Mouse (Mus musculus) neural tube, embryonic 12.5 days (tissue): ENCODE measurements around the gene Shroom2. TPM values are rescaled to one million over a fixed set of nuclear protein-coding genes. Genes with fewer than 3 reads are reported as not detected.
A peak's percentile ranks its signal among the peaks of the same experiment; 100 is the strongest.

ENCODE experiments used
- ATAC-seq: fragments of 200-750 bp; cut with Nextera tagmentation; 2 replicates; pipeline ENCODE4 v1.8.0; 2017; ENCODE audit warnings: low read depth, mild to moderate bottlenecking, moderate TSS enrichment, moderate library complexity; ENCODE audit not compliant: low FRiP score
- H3K27ac ChIP-seq: fragments of 300-500 bp; sonication (generic); 2 replicates; pipeline ENCODE4 v1.5.1; 2016
- H3K27me3 ChIP-seq: fragments of 300-500 bp; sonication (generic); replicated peaks from 2 replicates; pipeline ENCODE4 v1.6.1; 2016; ENCODE audit warnings: mild to moderate bottlenecking
- H3K36me3 ChIP-seq: fragments of 300-500 bp; sonication (generic); 2 replicates; pipeline ENCODE4 v1.6.1; 2016; ENCODE audit warnings: mild to moderate bottlenecking
- H3K4me1 ChIP-seq: fragments of 300-500 bp; sonication (generic); 2 replicates; pipeline ENCODE4 v1.6.1; 2016
- H3K4me2 ChIP-seq: fragments of 300-500 bp; sonication (generic); replicated peaks from 2 replicates; pipeline ENCODE4 v1.6.1; 2016; ENCODE audit warnings: mild to moderate bottlenecking
- H3K4me3 ChIP-seq: fragments of 300-500 bp; sonication (generic); 2 replicates; pipeline ENCODE4 v1.5.1; 2016
- H3K9ac ChIP-seq: fragments of 300-500 bp; sonication (generic); 2 replicates; pipeline ENCODE4 v1.6.1; 2016; ENCODE audit warnings: mild to moderate bottlenecking
- H3K9me3 ChIP-seq: fragments of 300-500 bp; sonication (generic); 2 replicates; pipeline ENCODE4 v1.6.1; 2016; ENCODE audit warnings: mild to moderate bottlenecking
- WGBS: fragments of 180-500 bp; shearing (Covaris S2); methylation state at CpG from one replicate; pipeline ENCODE4 v1.1.7; 2016; 5-methylcytosine and 5-hydroxymethylcytosine counted together
- polyA plus RNA-seq: library from polyadenylated mRNA; unstranded; fragments of >200 nt; fragmentation: Nextera tagmentation; extraction: Ambion mirVana; gene quantifications from 2 replicates; pipeline ENCODE4 v1.2.1, GENCODE M21; 2016

Shroom2 gene
- polyA plus RNA-seq, 1 experiment from 2014 or later, result 27.4 TPM

DNA sequence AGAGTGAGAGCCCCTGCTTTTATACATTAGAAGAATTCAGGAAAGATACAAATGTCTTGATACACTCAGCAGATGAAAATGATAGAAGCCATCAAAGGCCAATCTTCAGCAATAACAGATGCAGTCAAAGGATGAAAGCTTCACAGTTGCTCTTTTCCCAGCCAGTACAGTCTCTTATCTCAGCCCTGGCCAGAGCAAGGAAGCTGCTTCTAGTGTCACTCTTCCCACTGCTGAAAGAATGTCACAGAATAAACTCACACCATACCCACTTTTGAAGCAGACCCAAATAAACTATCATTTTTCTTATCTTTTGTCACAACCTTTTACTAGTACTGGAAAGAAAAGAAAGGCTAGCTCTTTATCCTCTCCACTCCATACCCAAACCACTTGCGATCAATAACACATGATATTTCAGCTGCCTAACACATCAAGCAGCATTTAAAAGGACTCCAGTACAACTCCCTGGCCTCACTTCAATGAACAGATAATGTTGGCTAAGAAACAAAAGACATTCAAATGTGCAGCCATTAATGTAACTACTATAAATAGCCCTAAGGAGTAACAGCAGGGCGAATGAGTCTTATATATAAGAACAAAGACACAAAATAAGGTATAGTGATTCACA is 90.0 kb downstream of the Shroom2 start:
- WGBS, result 78% methylated on average over 2 of the region's 2 CpGs
- no peak overlapping the region for H3K9ac ChIP-seq
- H3K27ac ChIP-seq, result no peak overlapping the region
- no peak for ATAC-seq
- no peak overlapping the region for H3K4me2 ChIP-seq
- no peaks in the 10 kb centered on the region for H3K27me3 ChIP-seq
- H3K9me3 ChIP-seq, result no peaks in the 10 kb centered on the region
- no peak overlapping the region for H3K4me3 ChIP-seq
- H3K4me1 ChIP-seq, result no peaks in the 10 kb centered on the region
- no peaks in the 10 kb centered on the region for H3K36me3 ChIP-seq

DNA sequence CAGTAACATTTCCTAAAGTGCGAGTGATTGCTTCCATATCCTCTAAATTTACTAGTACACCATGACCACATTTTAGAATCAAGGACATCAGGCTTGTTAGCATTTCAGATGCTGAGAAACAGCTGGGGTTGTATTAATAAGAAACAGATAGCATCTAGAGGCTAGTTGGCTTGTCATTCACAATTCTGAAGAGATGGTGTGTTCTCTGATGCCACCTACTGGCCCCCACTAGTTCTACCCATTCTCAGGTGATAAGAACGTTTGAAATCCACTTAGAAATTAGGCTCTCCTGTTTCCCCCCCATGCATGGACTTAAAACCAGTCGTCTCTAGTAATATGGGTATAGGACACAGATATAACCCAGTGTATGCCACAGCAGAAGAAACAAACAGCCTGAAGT is 92.9 kb downstream of the Shroom2 start:
- Histone ChIP-seq H3K4me3 (no peak overlapping the region), H3K27me3 (no peaks in the 10 kb centered on the region), H3K27ac (no peak overlapping the region), H3K4me1 (no peaks in the 10 kb centered on the region), H3K9me3 (no peaks in the 10 kb centered on the region), H3K4me2 (no peak overlapping the region), H3K36me3 (no peaks in the 10 kb centered on the region), H3K9ac (no peak overlapping the region)
- WGBS, result 60% methylated on average over 3 of the region's 3 CpGs
- ATAC-seq, result no peak

DNA sequence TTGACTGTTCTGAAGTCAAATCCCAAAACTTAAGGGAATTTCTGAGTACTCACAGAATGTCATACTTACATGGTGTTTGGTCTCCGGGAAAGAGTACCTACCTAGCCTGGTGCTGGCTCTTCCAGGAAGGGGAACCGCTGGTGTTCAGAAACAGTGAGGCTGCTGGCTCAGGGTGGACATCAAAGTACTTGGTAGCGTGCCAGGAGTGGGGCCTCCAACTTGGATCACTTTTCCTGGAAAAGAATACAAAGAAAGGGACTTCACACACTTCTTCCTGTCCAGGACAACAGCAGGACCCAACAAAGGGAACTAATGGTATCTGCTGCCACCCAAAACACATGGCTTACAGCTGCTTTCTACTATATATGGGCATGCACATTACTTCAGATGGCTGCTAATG is 95.8 kb downstream of the Shroom2 start:
- no peaks in the 10 kb centered on the region for H3K36me3 ChIP-seq
- no peaks in the 10 kb centered on the region for H3K9me3 ChIP-seq
- no peak overlapping the region for H3K4me2 ChIP-seq
- no peak overlapping the region for H3K9ac ChIP-seq
- no peak for ATAC-seq
- no peaks in the 10 kb centered on the region for H3K27me3 ChIP-seq
- WGBS, result 92% methylated on average over 3 of the region's 3 CpGs
- no peaks in the 10 kb centered on the region for H3K4me1 ChIP-seq
- no peak overlapping the region for H3K27ac ChIP-seq
- H3K4me3 ChIP-seq, result no peak overlapping the region

DNA sequence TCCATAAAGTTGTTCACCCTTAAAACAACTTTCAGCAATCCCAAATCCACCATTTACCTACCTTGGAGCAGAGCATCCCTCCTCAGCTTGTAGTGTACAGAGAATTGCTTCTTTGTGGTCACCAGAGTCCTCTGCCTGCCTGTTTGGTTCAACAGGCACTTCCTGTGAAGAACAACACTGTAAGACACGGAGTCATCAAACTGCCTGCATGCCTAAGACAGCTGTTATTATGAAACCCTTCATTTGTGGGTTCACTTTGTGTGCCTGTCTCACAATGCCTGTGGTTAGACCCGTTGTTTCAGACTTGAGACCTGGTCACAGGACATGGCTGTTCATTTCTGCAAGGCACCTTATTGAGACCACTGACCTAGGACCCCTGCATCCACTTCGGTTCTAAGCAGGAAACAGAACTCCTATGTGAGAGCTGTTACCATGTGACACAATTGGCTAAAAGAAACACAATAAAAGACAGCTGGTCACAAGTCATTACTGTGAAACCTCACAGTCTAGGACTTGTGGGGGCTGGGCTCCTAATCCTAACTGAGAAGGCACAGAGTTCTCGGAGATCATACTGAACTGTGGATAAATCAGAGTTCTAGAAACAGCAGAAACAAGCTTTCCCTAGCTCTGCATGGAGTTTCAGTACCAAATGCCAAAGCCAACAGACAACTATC is 111.8 kb downstream of the Shroom2 start:
- Histone ChIP-seq H3K36me3 (no peaks in the 10 kb centered on the region), H3K27me3 (peaks cover 6% of the 10 kb centered on the region; the same call in 1 of the 2 replicates), H3K4me3 (no peak overlapping the region), H3K4me1 (no peaks in the 10 kb centered on the region), H3K9ac (no peak overlapping the region), H3K4me2 (no peak overlapping the region), H3K27ac (no peak overlapping the region), H3K9me3 (no peaks in the 10 kb centered on the region)
- WGBS, result 47% methylated on average over 4 of the region's 4 CpGs
- ATAC-seq, result no peak

DNA sequence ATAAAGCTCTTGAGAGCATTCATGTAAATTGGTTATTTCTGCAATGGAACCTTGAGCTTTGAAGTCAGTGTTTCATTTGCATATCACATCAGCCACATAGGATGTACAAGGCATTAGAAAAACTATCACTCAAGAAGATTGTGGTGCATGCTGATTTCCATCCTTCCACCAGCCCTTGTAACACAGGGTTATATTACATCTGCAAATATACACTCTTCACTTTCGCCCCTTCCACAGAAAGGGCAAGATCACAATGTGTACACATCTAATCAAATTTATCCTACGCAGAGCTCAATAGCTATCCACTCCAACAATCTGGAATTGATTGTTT is 112.7 kb downstream of the Shroom2 start:
- no peaks in the 10 kb centered on the region for H3K4me1 ChIP-seq
- WGBS, result 81% methylated on average over 2 of the region's 2 CpGs
- ATAC-seq, result peak; percentile 15; the same call in 1 of the 2 replicates
- H3K4me2 ChIP-seq, result no peak overlapping the region
- no peak overlapping the region for H3K9ac ChIP-seq
- no peaks in the 10 kb centered on the region for H3K9me3 ChIP-seq
- H3K36me3 ChIP-seq, result no peaks in the 10 kb centered on the region
- peaks cover 6% of the 10 kb centered on the region; the same call in 1 of the 2 replicates for H3K27me3 ChIP-seq
- H3K27ac ChIP-seq, result no peak overlapping the region
- H3K4me3 ChIP-seq, result no peak overlapping the region

DNA sequence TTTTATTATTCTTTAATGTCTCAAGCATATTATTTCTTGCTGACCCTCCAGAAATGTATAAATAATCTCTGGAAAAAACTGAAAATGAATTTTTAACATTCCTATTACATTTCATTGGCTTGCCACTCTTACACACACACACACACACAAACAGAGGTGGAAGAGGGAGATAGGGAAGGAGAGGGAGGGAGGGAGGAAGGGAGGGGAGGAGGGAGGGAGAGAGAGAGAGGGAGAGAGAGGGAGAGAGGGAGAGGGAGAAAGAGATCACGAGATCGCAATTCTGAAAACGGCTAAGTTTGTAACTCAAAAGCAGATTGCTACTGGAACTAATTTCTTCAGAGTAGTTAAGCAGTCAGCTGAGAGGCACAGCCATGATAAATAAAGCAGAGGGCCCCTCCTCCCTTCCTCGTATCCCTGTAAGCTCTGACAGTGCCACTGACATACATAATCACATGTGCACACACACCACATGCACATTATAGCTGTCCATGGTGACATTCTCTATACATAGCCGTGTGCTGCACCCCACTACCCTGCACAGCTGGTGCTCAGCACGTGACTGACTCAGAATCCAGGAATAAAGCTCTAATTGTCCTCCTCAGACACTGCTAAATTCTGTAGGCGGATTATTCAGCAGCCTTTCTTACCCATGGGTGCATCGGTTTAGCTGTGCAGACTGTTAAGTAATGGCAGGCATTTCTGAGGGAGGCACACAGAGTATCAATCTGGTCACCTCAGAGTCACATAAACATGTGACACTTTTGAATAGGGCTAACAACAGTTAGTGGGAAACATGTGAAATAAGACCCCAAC is 113.3 kb downstream of the Shroom2 start:
- H3K4me2 ChIP-seq, result peak overlapping the region; percentile 31
- H3K4me3 ChIP-seq, result no peak overlapping the region
- peak; percentile 97 for ATAC-seq

DNA sequence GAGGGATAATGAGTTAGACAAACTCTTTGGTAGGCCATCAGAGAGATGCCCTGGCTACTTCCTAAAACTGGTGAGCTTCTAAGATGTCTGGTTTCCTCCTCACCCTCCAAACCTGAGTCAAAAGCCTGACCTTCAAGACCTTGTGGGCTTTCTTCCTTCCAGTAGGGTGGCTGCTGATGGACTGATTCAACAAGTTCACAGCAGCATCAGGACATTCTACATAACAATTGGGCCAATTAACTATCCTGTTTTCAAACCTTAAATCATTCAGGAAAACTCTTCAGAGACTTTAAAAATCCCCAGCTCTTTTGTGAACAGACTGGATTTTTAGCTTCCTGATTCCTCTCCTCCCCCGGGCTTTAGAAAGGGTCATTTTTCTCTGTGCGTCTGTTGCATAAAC is 116.6 kb downstream of the Shroom2 start:
- ATAC-seq, result no peak
- H3K27me3 ChIP-seq, result peaks cover 9% of the 10 kb centered on the region

More for the DNA sequence above, 113.3 kb downstream of the Shroom2 start:
- Histone ChIP-seq H3K27ac (no peak overlapping the region), H3K36me3 (no peaks in the 10 kb centered on the region), H3K27me3 (peaks cover 6% of the 10 kb centered on the region; the same call in 1 of the 2 replicates), H3K4me1 (no peaks in the 10 kb centered on the region), H3K9me3 (no peaks in the 10 kb centered on the region), H3K9ac (no peak overlapping the region)
- 28% methylated on average over 8 of the region's 8 CpGs for WGBS

DNA sequence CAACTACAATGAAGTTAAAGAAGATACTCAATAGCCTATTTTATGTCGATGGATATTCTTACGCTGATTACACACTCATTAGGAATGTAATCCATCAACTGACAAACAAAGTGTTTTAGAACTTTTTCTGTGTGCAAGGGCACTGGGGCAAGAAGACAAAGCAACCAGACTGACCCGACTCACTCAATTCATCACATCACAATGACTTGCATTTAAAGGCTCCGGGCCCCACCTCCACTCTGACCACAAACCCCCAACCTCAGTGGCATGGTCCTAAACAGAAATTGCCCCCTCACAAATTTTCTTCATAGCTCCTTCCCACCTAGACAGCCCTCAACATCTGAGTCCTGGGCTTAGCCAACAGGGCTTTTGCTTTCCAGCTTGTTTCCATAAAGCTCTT is 124.4 kb downstream of the Shroom2 start:
- H3K27ac ChIP-seq, result no peak overlapping the region
- no peaks in the 10 kb centered on the region for H3K9me3 ChIP-seq
- H3K36me3 ChIP-seq, result no peaks in the 10 kb centered on the region
- no peaks in the 10 kb centered on the region for H3K4me1 ChIP-seq
- peak; percentile 75; the same call in 1 of the 2 replicates for ATAC-seq
- H3K27me3 ChIP-seq, result peaks cover 4% of the 10 kb centered on the region
- H3K4me2 ChIP-seq, result no peak overlapping the region
- no peak overlapping the region for H3K4me3 ChIP-seq
- 23% methylated on average over 4 of the region's 4 CpGs for WGBS
- no peak overlapping the region for H3K9ac ChIP-seq

More for the DNA sequence above, 116.6 kb downstream of the Shroom2 start:
- Histone ChIP-seq H3K4me1 (no peaks in the 10 kb centered on the region), H3K9ac (no peak overlapping the region), H3K9me3 (no peaks in the 10 kb centered on the region), H3K27ac (no peak overlapping the region), H3K4me3 (no peak overlapping the region), H3K36me3 (no peaks in the 10 kb centered on the region), H3K4me2 (no peak overlapping the region)
- WGBS, result 71% methylated on average over 2 of the region's 2 CpGs

DNA sequence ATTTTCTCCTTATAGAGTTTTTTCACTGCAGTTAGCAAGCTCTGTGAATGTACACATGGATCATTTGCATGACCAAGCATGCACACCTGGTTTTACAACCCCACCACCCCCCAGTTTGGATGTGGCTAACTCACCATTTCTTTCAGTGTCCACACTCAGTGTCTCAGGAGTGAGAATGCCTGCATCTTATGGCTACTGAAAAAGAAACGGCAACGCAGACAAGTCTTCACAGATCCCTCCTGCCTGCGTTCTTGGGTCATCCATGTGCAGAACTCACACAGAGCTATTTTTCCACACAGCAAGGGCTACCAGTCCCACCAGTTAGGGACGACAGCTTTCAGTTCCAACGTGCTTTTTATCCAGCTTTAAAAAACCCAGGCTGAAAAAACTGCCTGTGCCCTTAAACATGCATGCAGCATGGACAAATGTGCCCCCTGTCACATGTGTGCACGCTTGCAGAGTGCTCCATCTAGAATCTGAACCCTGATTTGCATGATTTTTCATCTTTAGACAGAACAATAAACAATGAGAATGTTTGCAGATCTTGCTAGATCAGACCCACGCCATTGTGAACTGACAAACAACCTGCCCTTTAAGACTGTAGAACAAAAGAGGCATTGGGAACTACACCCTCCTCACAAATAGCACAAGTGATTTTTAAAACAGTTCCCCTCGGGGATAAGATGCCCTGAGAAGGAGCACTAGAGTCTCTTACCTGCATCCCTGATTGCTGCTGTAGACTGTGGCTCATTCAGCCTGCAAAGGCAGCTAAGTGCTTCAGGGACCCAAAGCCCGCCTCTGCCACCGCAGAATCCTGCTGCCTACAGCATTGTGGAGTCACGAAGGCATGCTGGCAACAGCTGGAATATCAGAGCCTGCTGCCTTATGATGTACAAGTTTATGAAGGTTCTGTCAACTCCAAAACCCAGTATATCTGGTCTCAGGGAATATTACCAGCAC is 125.3 kb downstream of the Shroom2 start:
- ATAC-seq, result peak; percentile 59

DNA sequence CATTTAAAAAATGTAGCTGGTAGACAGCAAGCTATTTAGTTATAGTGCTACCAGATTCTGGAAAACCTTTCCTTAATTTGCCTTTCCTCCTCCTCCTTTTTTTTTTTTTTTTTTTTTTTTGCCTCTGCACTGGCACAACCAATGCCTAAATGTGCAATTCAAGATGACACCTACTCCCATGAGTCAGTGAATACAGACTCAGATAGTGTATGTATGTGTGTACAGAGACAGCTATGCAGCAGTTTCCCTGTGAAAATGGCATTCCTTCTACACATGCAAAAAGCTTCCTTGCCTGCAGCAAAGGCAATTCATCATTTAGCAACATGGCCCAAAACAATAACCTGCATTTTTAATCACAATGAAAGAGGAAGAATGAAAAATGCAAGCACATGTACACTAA is 126.1 kb downstream of the Shroom2 start:
- no peak overlapping the region for H3K9ac ChIP-seq
- H3K4me1 ChIP-seq, result no peaks in the 10 kb centered on the region
- H3K4me3 ChIP-seq, result no peak overlapping the region
- ATAC-seq, result peak; percentile 53; the same call in 1 of the 2 replicates
- H3K36me3 ChIP-seq, result no peaks in the 10 kb centered on the region
- no peaks in the 10 kb centered on the region for H3K9me3 ChIP-seq
- peak overlapping the region; percentile 47 for H3K4me2 ChIP-seq
- no peak overlapping the region for H3K27ac ChIP-seq
- H3K27me3 ChIP-seq, result peaks cover 4% of the 10 kb centered on the region

More for the DNA sequence above, 125.3 kb downstream of the Shroom2 start:
- Histone ChIP-seq H3K27me3 (peaks cover 4% of the 10 kb centered on the region), H3K9me3 (no peaks in the 10 kb centered on the region), H3K4me2 (peak overlapping the region; percentile 47), H3K4me3 (peak overlapping the region; percentile 21; the same call in 1 of the 2 replicates), H3K36me3 (no peaks in the 10 kb centered on the region), H3K9ac (0 out of 2 replicates have a peak overlapping the region, but pooled peaks have one; percentile 6), H3K27ac (no peak overlapping the region), H3K4me1 (no peaks in the 10 kb centered on the region)
- 33% methylated on average over 11 of the region's 11 CpGs for WGBS

DNA sequence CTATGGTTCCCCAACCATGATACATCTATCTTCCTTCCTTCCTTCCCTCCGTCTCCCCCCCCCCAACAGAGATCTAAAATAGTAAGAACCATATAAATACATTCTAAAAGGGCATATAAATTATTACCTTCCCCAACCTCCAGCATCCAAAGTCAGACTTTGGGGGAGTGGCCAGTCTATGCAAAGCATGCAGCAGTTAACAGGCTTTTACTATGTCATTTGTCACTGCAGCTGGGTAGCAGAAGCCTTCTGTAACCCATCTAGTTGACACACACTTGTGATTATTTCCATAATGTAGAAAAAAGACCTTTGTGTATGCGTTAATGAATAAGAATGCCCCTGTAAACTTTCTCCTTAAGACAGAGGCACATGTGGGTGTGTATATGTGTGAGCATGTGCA is 126.6 kb downstream of the Shroom2 start:
- Histone ChIP-seq H3K4me3 (no peak overlapping the region), H3K4me1 (no peaks in the 10 kb centered on the region), H3K9me3 (no peaks in the 10 kb centered on the region), H3K27me3 (peaks cover under 1% of the 10 kb centered on the region), H3K36me3 (no peaks in the 10 kb centered on the region), H3K4me2 (peak overlapping the region; percentile 27; the same call in 1 of the 2 replicates), H3K9ac (no peak overlapping the region), H3K27ac (no peak overlapping the region)
- no peak for ATAC-seq
- 33% methylated on average over 2 of the region's 2 CpGs for WGBS
